Mouse (Mus musculus) liver, adult 2 months (tissue): Measurements from ENCODE around the gene Arid3c.

Source experiments
- CTCF ChIP-seq: fragments of 200-500 bp; IDR thresholded peaks from 2 replicates; pipeline ENCODE4 v1.5.1; 2011; ENCODE audit warnings: low read depth, low read length, control low read depth
- POLR2A ChIP-seq: fragments of 200-500 bp; IDR thresholded peaks from 2 replicates; pipeline ENCODE4 v1.6.1; 2011; ENCODE audit warnings: low read length, control low read depth; ENCODE audit not compliant: insufficient read depth; ENCODE audit errors: extremely low read depth

DNA sequence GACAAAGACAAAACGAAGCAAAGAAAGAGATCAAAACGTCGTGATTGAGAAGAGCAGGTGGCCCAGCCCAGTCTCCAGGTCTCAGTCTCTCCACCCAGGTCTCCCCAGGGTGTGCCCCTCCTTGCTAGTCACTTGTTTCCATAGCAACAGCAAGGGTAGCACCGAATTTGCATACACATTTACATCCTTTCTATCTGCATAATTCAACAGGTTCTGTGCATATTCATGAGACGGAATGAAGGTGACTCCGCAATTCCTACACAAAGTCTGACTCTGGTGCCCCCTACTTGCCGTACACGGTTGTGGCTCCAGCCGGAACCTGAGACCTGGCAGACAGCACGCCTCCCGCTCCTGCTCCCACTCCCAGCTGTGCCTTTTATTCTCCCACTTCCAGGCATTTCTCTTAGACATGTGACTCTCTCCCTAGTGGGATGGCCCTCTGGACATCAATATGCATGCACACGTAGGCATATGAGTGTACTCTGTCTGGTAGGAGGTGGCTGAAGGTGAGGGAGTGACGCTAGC lies 23.9 kb downstream of the Arid3c start:
- peak; percentile 72 for TF ChIP-seq CTCF
- no peak for TF ChIP-seq POLR2A
